Mouse (Mus musculus): Measurements from ENCODE around the gene Olfr560. TPM values are rescaled to one million over a fixed set of nuclear protein-coding genes. Genes with fewer than 3 reads are reported as not detected.

Gene Olfr560
- 0.23 and 0.36 TPM in 2 replicates for polyA plus RNA-seq (2012; rRNA removed)

DNA sequence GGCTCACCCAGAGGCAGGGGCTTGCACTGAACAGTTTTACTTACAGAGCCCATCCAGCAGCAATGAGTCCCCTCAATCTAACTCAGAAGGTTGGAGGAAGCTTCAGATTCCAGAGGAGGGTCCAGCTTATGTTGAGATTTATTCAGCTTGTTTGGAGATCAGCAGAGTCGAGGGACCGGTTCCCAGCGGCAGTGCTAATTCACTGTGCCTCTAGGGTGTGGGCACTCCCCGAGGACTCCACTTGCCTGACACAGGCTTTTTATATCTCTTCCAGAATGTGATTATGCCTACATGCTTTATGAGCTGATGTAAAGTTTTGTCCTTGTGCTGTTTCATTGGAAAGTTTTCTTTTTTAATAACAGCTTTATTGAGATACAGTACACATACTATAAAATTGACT is at the start of gene Olfr560, which contains the start of gene Olfr78:
Gene Olfr560, minus strand, starts transcription at position 101 of the 400 bp plus-strand sequence.
Gene Olfr78, minus strand, starts transcription at position 206 of the 400 bp plus-strand sequence.
- Histone ChIP-seq H3K27ac (ENCODE audit: insufficient read depth, low read length) (no peak within 1 kb of the TSS), H3K4me1 (ENCODE audit: control insufficient read depth, insufficient read depth, low read length) (no peaks in the 10 kb centered on the region), H3K4me3 (ENCODE audit: insufficient read depth, low read length) (no peak within 1 kb of the TSS)
- no peak for TF ChIP-seq POLR2A (IDR thresholded peaks at IDR 0.05; ENCODE audit: extremely low read depth, insufficient read depth, low read length)
- no peak for TF ChIP-seq CTCF (IDR thresholded peaks at IDR 0.05; ENCODE audit: extremely low read depth, insufficient read depth, low read length)

GRCm38 (mm10) chr7:102803180-102803579 is 44.0 kb upstream of the Olfr560 start, which contains the start of gene Olfr564:
Gene Olfr564 (plus strand): TSS chr7:102803480.
- TF ChIP-seq CTCF (IDR thresholded peaks at IDR 0.05; ENCODE audit: extremely low read depth, insufficient read depth, low read length) (no peak), POLR2A (IDR thresholded peaks at IDR 0.05; ENCODE audit: extremely low read depth, insufficient read depth, low read length) (no peak)
- H3K27ac ChIP-seq (ENCODE audit: insufficient read depth, low read length): no peak within 1 kb of the TSS
- no peaks in the 10 kb centered on the region for H3K4me1 ChIP-seq (ENCODE audit: control insufficient read depth, insufficient read depth, low read length)
- no peak within 1 kb of the TSS for H3K4me3 ChIP-seq (ENCODE audit: insufficient read depth, low read length)

DNA sequence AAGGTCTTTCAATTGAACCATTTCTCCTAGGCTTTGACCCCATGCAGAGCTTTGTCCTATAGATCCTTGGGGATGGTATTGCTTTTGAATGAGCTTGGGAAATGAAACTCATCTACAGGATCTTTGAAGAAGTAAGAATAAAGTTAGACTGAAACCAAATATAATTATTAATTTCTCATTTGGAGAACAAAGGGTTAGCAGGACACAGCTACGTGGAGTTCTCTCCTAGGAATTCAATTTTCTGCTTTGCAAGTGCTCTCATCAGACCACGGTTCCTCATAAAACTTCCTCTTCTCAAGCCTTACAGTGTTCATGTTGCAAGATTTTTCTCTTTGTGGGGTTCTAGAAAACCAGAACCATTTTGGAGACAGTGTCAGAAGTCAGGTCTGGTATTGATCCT is 11.8 kb upstream of the Olfr560 start, which contains the start of gene Olfr561:
Gene Olfr561, plus strand, starts transcription at position 301 of the 400 bp plus-strand sequence.
- H3K27ac ChIP-seq (ENCODE audit: insufficient read depth, low read length): no peak within 1 kb of the TSS
- H3K4me1 ChIP-seq (ENCODE audit: control insufficient read depth, insufficient read depth, low read length): no peaks in the 10 kb centered on the region
- H3K4me3 ChIP-seq (ENCODE audit: insufficient read depth, low read length): no peak within 1 kb of the TSS
- TF ChIP-seq CTCF (IDR thresholded peaks at IDR 0.05; ENCODE audit: extremely low read depth, insufficient read depth, low read length): no peak
- no peak for TF ChIP-seq POLR2A (IDR thresholded peaks at IDR 0.05; ENCODE audit: extremely low read depth, insufficient read depth, low read length)

GRCm38 (mm10) chr7:102752086-102752485 is 7.1 kb downstream of the Olfr560 start:
- no peak overlapping the region for H3K27ac ChIP-seq (ENCODE audit: insufficient read depth, low read length)
- no peak overlapping the region for H3K4me3 ChIP-seq (ENCODE audit: insufficient read depth, low read length)
- no peaks in the 10 kb centered on the region for H3K4me1 ChIP-seq (ENCODE audit: control insufficient read depth, insufficient read depth, low read length)
- TF ChIP-seq CTCF (IDR thresholded peaks at IDR 0.05; ENCODE audit: extremely low read depth, insufficient read depth, low read length) (peak; percentile 10; the same call in 1 of the 2 replicates), POLR2A (IDR thresholded peaks at IDR 0.05; ENCODE audit: extremely low read depth, insufficient read depth, low read length) (no peak)

- H3K4me1 ChIP-seq (ENCODE audit: control insufficient read depth, insufficient read depth, low read length): no peaks in the 10 kb centered on the region
- no peak overlapping the region for H3K4me3 ChIP-seq (ENCODE audit: insufficient read depth, low read length)
- no peak overlapping the region for H3K27ac ChIP-seq (ENCODE audit: insufficient read depth, low read length)
- TF ChIP-seq POLR2A (IDR thresholded peaks at IDR 0.05; ENCODE audit: extremely low read depth, insufficient read depth, low read length) (no peak), CTCF (IDR thresholded peaks at IDR 0.05; ENCODE audit: extremely low read depth, insufficient read depth, low read length) (no peak)
These were observed 21.5 kb downstream of the Olfr560 start for GRCm38 (mm10) chr7:102737705-102738104.

DNA sequence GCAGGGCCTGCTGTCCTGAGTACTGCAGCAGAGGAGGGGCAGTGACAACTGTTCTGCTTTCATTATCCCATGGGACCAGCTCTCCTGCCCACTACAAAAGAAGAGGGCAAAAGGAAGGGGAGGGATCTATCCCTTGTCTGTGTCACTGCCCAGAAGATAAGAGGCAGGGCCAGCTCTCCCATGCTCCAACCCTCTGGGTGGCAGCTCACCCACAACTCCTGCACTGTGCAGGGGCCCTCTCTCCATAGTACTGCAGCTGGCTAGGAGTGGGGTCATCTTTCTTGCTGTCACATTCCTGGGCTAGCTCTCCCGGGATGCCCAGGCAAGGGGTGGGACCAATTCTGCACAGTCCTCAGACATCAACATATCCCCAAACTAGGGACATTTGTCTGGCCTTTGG is 25.4 kb downstream of the Olfr560 start:
- no peak overlapping the region for H3K4me3 ChIP-seq (ENCODE audit: insufficient read depth, low read length)
- TF ChIP-seq CTCF (IDR thresholded peaks at IDR 0.05; ENCODE audit: extremely low read depth, insufficient read depth, low read length) (no peak), POLR2A (IDR thresholded peaks at IDR 0.05; ENCODE audit: extremely low read depth, insufficient read depth, low read length) (no peak)
- no peak overlapping the region for H3K27ac ChIP-seq (ENCODE audit: insufficient read depth, low read length)
- H3K4me1 ChIP-seq (ENCODE audit: control insufficient read depth, insufficient read depth, low read length): no peaks in the 10 kb centered on the region

DNA sequence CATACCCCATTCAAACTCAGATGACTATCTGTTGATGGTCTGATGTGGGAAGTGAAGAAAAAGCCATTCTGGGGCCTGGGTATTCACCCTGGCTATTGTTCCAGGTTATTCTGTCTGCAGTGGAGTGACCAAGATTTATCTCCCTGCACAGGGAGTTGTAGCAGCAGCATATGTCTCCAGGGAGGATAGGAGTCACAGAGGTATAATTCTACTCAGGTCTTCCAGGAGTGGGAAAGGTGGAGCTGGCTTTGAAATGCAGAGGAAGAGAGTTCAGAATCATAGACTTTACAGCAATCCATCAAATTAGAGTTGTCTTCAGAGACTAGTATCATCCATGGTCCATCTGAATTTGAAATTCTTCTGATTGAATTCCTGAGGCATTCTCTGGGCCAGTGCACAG is 31.8 kb downstream of the Olfr560 start, which contains the start of gene Olfr559:
Gene Olfr559, minus strand, starts transcription at position 101 of the 400 bp plus-strand sequence.
- Histone ChIP-seq H3K4me3 (ENCODE audit: insufficient read depth, low read length) (no peak within 1 kb of the TSS), H3K27ac (ENCODE audit: insufficient read depth, low read length) (no peak within 1 kb of the TSS), H3K4me1 (ENCODE audit: control insufficient read depth, insufficient read depth, low read length) (no peaks in the 10 kb centered on the region)
- TF ChIP-seq CTCF (IDR thresholded peaks at IDR 0.05; ENCODE audit: extremely low read depth, insufficient read depth, low read length) (no peak), POLR2A (IDR thresholded peaks at IDR 0.05; ENCODE audit: extremely low read depth, insufficient read depth, low read length) (no peak)

DNA sequence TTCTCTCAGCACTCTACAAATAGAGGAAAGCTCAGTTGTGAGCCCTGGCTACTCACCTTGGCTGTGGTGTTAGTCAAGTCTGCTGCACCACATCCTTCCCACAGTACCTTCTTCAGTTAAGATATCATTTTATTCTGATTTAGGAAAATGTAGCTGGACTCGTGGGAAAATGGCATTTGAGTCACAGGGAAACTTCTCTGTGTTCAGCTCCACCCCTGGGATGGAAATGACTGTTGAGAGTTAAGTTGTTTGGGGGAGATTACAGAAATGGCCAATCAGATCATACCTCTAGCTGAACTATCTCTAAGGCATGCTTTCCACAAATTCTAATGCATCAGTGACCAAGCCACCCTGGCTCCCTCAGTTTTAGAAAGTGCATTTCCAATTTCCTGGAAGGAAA is 40.2 kb downstream of the Olfr560 start, which contains the start of gene Olfr33:
Gene Olfr33, minus strand, starts transcription at position 101 of the 400 bp plus-strand sequence.
- H3K27ac ChIP-seq (ENCODE audit: insufficient read depth, low read length): no peak within 1 kb of the TSS
- no peak for TF ChIP-seq POLR2A (IDR thresholded peaks at IDR 0.05; ENCODE audit: extremely low read depth, insufficient read depth, low read length)
- TF ChIP-seq CTCF (IDR thresholded peaks at IDR 0.05; ENCODE audit: extremely low read depth, insufficient read depth, low read length): no peak
- H3K4me3 ChIP-seq (ENCODE audit: insufficient read depth, low read length): no peak within 1 kb of the TSS
- no peaks in the 10 kb centered on the region for H3K4me1 ChIP-seq (ENCODE audit: control insufficient read depth, insufficient read depth, low read length)

DNA sequence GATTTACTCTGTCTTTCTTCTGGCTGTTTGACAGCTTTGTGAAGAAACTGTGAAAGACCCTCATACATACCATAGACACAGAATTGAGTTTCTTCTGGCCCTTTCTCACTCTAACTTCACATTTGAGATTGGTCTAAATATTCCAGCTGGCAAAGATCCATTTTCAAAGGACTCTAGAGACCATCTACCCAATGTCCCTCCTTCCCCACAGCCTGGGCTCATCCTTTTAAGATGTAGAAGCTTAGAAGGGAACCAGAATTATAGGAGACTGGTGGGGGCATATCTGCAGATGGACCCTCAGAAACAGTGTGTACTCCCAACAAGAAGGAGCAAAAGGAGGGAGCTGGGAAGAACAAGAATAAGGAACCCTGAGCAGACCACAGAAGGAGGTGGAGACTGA is 57.3 kb downstream of the Olfr560 start, which contains the start of gene Olfr558:
Gene Olfr558, plus strand, starts transcription at position 301 of the 400 bp plus-strand sequence.
- TF ChIP-seq POLR2A (IDR thresholded peaks at IDR 0.05; ENCODE audit: extremely low read depth, insufficient read depth, low read length) (no peak), CTCF (IDR thresholded peaks at IDR 0.05; ENCODE audit: extremely low read depth, insufficient read depth, low read length) (no peak)
- H3K4me1 ChIP-seq (ENCODE audit: control insufficient read depth, insufficient read depth, low read length): no peaks in the 10 kb centered on the region
- H3K4me3 ChIP-seq (ENCODE audit: insufficient read depth, low read length): no peak within 1 kb of the TSS
- no peak within 1 kb of the TSS for H3K27ac ChIP-seq (ENCODE audit: insufficient read depth, low read length)

Other genes starting within 250 kb of the Olfr560 start
- not detected in 2 replicates for gene Olfr547, start 224.6 kb downstream of the Olfr560 start, polyA plus RNA-seq (2012; rRNA removed)
- gene Olfr548-ps1, start 218.5 kb downstream of the Olfr560 start, polyA plus RNA-seq (2012; rRNA removed): not detected in 2 replicates
- not detected in 2 replicates for gene Olfr549, start 209.5 kb downstream of the Olfr560 start, polyA plus RNA-seq (2012; rRNA removed)
- gene Trim21, start 193.9 kb downstream of the Olfr560 start, polyA plus RNA-seq (2012; rRNA removed): 2.1 and 2.3 TPM in 2 replicates
- 0.09 and 0.10 TPM in 2 replicates for gene Olfr550, start 187.9 kb downstream of the Olfr560 start, polyA plus RNA-seq (2012; rRNA removed)
- not detected in 2 replicates for gene Olfr551, start 167.5 kb downstream of the Olfr560 start, polyA plus RNA-seq (2012; rRNA removed)
- gene Olfr552, start 161.6 kb downstream of the Olfr560 start, polyA plus RNA-seq (2012; rRNA removed): not detected in 2 replicates
- not detected in 2 replicates for gene Olfr553, start 141.1 kb downstream of the Olfr560 start, polyA plus RNA-seq (2012; rRNA removed)
- not detected in 2 replicates for gene Olfr554, start 120.9 kb downstream of the Olfr560 start, polyA plus RNA-seq (2012; rRNA removed)
- gene Olfr555, start 100.5 kb downstream of the Olfr560 start, polyA plus RNA-seq (2012; rRNA removed): not detected in 2 replicates
- gene Olfr556, start 94.5 kb downstream of the Olfr560 start, polyA plus RNA-seq (2012; rRNA removed): not detected in 2 replicates
- gene Trim68, start 72.0 kb downstream of the Olfr560 start, polyA plus RNA-seq (2012; rRNA removed): 15.8 and 16.8 TPM in 2 replicates
- 0.09 and 0.10 TPM in 2 replicates for gene Olfr557, start 63.5 kb downstream of the Olfr560 start, polyA plus RNA-seq (2012; rRNA removed)
- 0.40 and 0.47 TPM in 2 replicates for gene Olfr558, start 57.2 kb downstream of the Olfr560 start, polyA plus RNA-seq (2012; rRNA removed)
- not detected in 2 replicates for gene Olfr33, start 40.3 kb downstream of the Olfr560 start, polyA plus RNA-seq (2012; rRNA removed)
- not detected in 2 replicates for gene Olfr559, start 31.9 kb downstream of the Olfr560 start, polyA plus RNA-seq (2012; rRNA removed)
- 4.7 TPM in 2 replicates for gene Olfr78, start 105 bp upstream of the Olfr560 start, polyA plus RNA-seq (2012; rRNA removed)
- gene Olfr561, start 11.9 kb upstream of the Olfr560 start, polyA plus RNA-seq (2012; rRNA removed): 0.08 TPM in 1 of 2 replicates, not detected in the other
- not detected in 2 replicates for gene Olfr564, start 44.1 kb upstream of the Olfr560 start, polyA plus RNA-seq (2012; rRNA removed)
- gene Olfr566, start 99.4 kb upstream of the Olfr560 start, polyA plus RNA-seq (2012; rRNA removed): not detected in 2 replicates
- not detected in 2 replicates for gene Olfr568, start 117.8 kb upstream of the Olfr560 start, polyA plus RNA-seq (2012; rRNA removed)
- gene Olfr569, start 131.5 kb upstream of the Olfr560 start, polyA plus RNA-seq (2012; rRNA removed): not detected in 2 replicates
- gene Olfr570, start 135.2 kb upstream of the Olfr560 start, polyA plus RNA-seq (2012; rRNA removed): not detected in 2 replicates
- not detected in 2 replicates for gene Olfr571, start 158.2 kb upstream of the Olfr560 start, polyA plus RNA-seq (2012; rRNA removed)
- not detected in 2 replicates for gene Olfr572, start 165.0 kb upstream of the Olfr560 start, polyA plus RNA-seq (2012; rRNA removed)
- not detected in 2 replicates for gene Olfr573-ps1, start 183.2 kb upstream of the Olfr560 start, polyA plus RNA-seq (2012; rRNA removed)
- gene Olfr574, start 189.1 kb upstream of the Olfr560 start, polyA plus RNA-seq (2012; rRNA removed): not detected in 2 replicates
- not detected in 2 replicates for gene Olfr575, start 199.4 kb upstream of the Olfr560 start, polyA plus RNA-seq (2012; rRNA removed)
- not detected in 2 replicates for gene Olfr576, start 203.3 kb upstream of the Olfr560 start, polyA plus RNA-seq (2012; rRNA removed)
- not detected in 2 replicates for gene Olfr577, start 216.6 kb upstream of the Olfr560 start, polyA plus RNA-seq (2012; rRNA removed)
- not detected in 2 replicates for gene Olfr578, start 230.0 kb upstream of the Olfr560 start, polyA plus RNA-seq (2012; rRNA removed)

Data from cortical plate, adult 2 months (tissue).